In genomic region chr5:118244606-118245443, GRCm38 (mm10) we compare ENCODE assay signal across 8 mouse cellular contexts. TPM values are rescaled to one million over a fixed set of nuclear protein-coding genes. Genes with fewer than 3 reads are reported as not detected.
DNase-seq lines count a peak whose midpoint lies in the region; ATAC-seq lines count a peak whose summit lies in the region.

Rnft2 (minus strand) TSS chr5:118245116.
2410131K14Rik (plus strand) TSS chr5:118245227.

- ATAC-seq in hindbrain, embryonic 11.5 days (ENCODE audit: low FRiP score) = peak; percentile 100

- H3K4me3 ChIP-seq in hindbrain, embryonic 11.5 days (ENCODE audit: low read depth, low read length) = peak within 1 kb of the TSS; percentile 55

- H3K4me2 ChIP-seq in hindbrain, embryonic 11.5 days (replicated peaks; ENCODE audit: low read depth, low read length) = peak within 1 kb of the TSS; percentile 73

- peak within 1 kb of the TSS; percentile 73 for H3K9ac ChIP-seq in hindbrain, embryonic 11.5 days (ENCODE audit: low read depth, low read length)

- H3K4me1 ChIP-seq in hindbrain, embryonic 11.5 days (replicated peaks; ENCODE audit: control insufficient read depth, insufficient read depth, low read length) = peaks cover 2% of the 10 kb centered on the region; the same call in 1 of the 2 replicates

- H3K27ac ChIP-seq in hindbrain, embryonic 11.5 days (ENCODE audit: low read depth, low read length) = peak within 1 kb of the TSS; percentile 48; the same call in 1 of the 2 replicates

- peak; percentile 99 for DNase-seq in Muller cell, postnatal 12 days (ENCODE audit: inconsistent ontology term)
- peak; percentile 100 for DNase-seq in cerebellum, adult 9-11 months
- peak; percentile 99 for DNase-seq in frontal cortex, adult 2 months (ENCODE audit: extremely low spot score in 1 of 2, low spot score in 1 of 2)
- peak; percentile 99 for DNase-seq in hindbrain, embryonic 11.5 days (ENCODE audit: low spot score)
- peak; percentile 99 to 100 for DNase-seq in layer of hippocampus, postnatal 10 days (ENCODE audit: low spot score in 2 of 2)
- DNase-seq in lung, postnatal 10 days = peak; percentile 100
- peak; percentile 99 for DNase-seq in ovary, postnatal 36 days (ENCODE audit: low spot score)
- DNase-seq in thymus, postnatal 25 days = peak; percentile 100

- H3K9me3 ChIP-seq in hindbrain, embryonic 11.5 days (ENCODE audit: control insufficient read depth, low read length) = no peaks in the 10 kb centered on the region

- H3K36me3 ChIP-seq in hindbrain, embryonic 11.5 days (ENCODE audit: control insufficient read depth, insufficient read depth, low read length) = no peaks in the 10 kb centered on the region; the same call in 1 of the 2 replicates

- no peaks in the 10 kb centered on the region for H3K27me3 ChIP-seq in hindbrain, embryonic 11.5 days (ENCODE audit: control insufficient read depth, insufficient read depth, low read length)

- WGBS in hindbrain, embryonic 11.5 days = under 1% methylated on average over 61 of the region's 68 CpGs

RNA-seq across cellular contexts. Expression of gene Rnft2, which starts in this region (rescaled TPM):
- polyA plus RNA-seq in frontal cortex, adult 2 months (2012; rRNA removed) = 58.6 and 59.2 TPM in 2 replicates
- polyA plus RNA-seq in hindbrain, embryonic 11.5 days (2014; fragmentation: Nextera tagmentation; extraction: Ambion mirVana) = 6.5 and 8.2 TPM in 2 replicates
- total RNA-seq in layer of hippocampus, postnatal 10 days (2021) = 10 to 100 TPM; 85.9 to 91.1 TPM

RNA-seq across cellular contexts. Expression of gene 2410131K14Rik, which starts in this region (rescaled TPM):
- polyA plus RNA-seq in frontal cortex, adult 2 months (2012; rRNA removed) = 14.4 and 14.9 TPM in 2 replicates
- 11.3 and 11.5 TPM in 2 replicates for polyA plus RNA-seq in hindbrain, embryonic 11.5 days (2014; fragmentation: Nextera tagmentation; extraction: Ambion mirVana)
- total RNA-seq in layer of hippocampus, postnatal 10 days (2021) = 10 to 100 TPM; 18.4 to 19.5 TPM

Comparison
In these comparisons a context has a peak if more than half of its experiments do, and no peak if none do; other contexts are left out.
1. Peak in every context shown above with its lines: DNase-seq, ATAC-seq, H3K4me3 ChIP-seq and H3K27ac ChIP-seq.